Mouse (Mus musculus) kidney, adult 2 months (tissue): Measurements from ENCODE around the gene Ctnnbip1. TPM values are rescaled to one million over a fixed set of nuclear protein-coding genes. Genes with fewer than 3 reads are reported as not detected.

Experiments
- DNase-seq: peaks from one replicate; pipeline ENCODE4 v3.0.0; 2021
- H3K27ac ChIP-seq: fragments of 200-500 bp; 2 replicates; pipeline ENCODE4 v1.5.1; 2012; ENCODE audit warnings: low read depth, low read length, control low read depth, inconsistent platforms; ENCODE audit not compliant: insufficient read depth
- H3K27me3 ChIP-seq: fragments of 200-500 bp; replicated peaks from 2 replicates; pipeline ENCODE4 v1.6.1; 2012; ENCODE audit warnings: mild to moderate bottlenecking, moderate library complexity, low read length, inconsistent platforms; ENCODE audit not compliant: control insufficient read depth, insufficient read depth
- H3K36me3 ChIP-seq: fragments of 200-500 bp; 2 replicates; pipeline ENCODE4 v1.6.1; 2012; ENCODE audit warnings: mild to moderate bottlenecking, moderate library complexity, low read length, inconsistent platforms; ENCODE audit not compliant: control insufficient read depth, insufficient read depth
- H3K4me1 ChIP-seq: fragments of 200-500 bp; 2 replicates; pipeline ENCODE4 v1.6.1; 2011; ENCODE audit warnings: low read length; ENCODE audit not compliant: control insufficient read depth, insufficient read depth
- H3K4me3 ChIP-seq: fragments of 200-500 bp; 2 replicates; pipeline ENCODE4 v1.5.1; 2011; ENCODE audit warnings: mild to moderate bottlenecking, low read depth, low read length, control low read depth; ENCODE audit not compliant: insufficient read depth
- CTCF ChIP-seq: fragments of 200-500 bp; conservative IDR thresholded peaks from 2 replicates; pipeline ENCODE4 v1.5.1; 2011; ENCODE audit warnings: low read depth, mild to moderate bottlenecking, control low read depth, low read length, moderate library complexity, mixed read lengths; ENCODE audit not compliant: insufficient read depth, insufficient read length
- POLR2A ChIP-seq: fragments of 200-500 bp; IDR thresholded peaks from one replicate; pipeline ENCODE4 v1.6.1; 2011; ENCODE audit warnings: low read depth, low read length, control low read depth
- WGBS: fragments of 180-500 bp; shearing (Covaris S2); methylation state at CpG from one replicate; pipeline ENCODE4 v1.1.7; 2018; 5-methylcytosine and 5-hydroxymethylcytosine counted together
- polyA plus RNA-seq: library from polyadenylated mRNA; depleted of rRNA; stranded (reverse); fragments of >200 nt; gene quantifications from 2 replicates; pipeline ENCODE4 v1.2.3, GENCODE M21; 2012

Ctnnbip1 gene
- polyA plus RNA-seq, 1 experiment, result 24.4 TPM

- TF ChIP-seq POLR2A (no peak), CTCF (no peak)
- H3K27me3 ChIP-seq, result no peaks in the 10 kb centered on the region
- DNase-seq, result peak; percentile 23
- H3K27ac ChIP-seq, result no peak overlapping the region
- no peaks in the 10 kb centered on the region for H3K4me1 ChIP-seq
- H3K36me3 ChIP-seq, result no peaks in the 10 kb centered on the region
- WGBS, result 2% methylated on average over 72 of the region's 72 CpGs
- H3K4me3 ChIP-seq, result peak overlapping the region; percentile 90
Observed at GRCm38 (mm10) chr4:149586783-149587595, 69.0 kb downstream of the Ctnnbip1 start.

GRCm38 (mm10) chr4:149587596-149588168 is 69.6 kb downstream of the Ctnnbip1 start:
- TF ChIP-seq POLR2A (no peak), CTCF (no peak)
- H3K4me1 ChIP-seq, result no peaks in the 10 kb centered on the region
- DNase-seq, result no peak

GRCm38 (mm10) chr4:149590200-149590599 is 72.2 kb downstream of the Ctnnbip1 start:
- Histone ChIP-seq H3K4me3 (no peak overlapping the region), H3K27ac (no peak overlapping the region), H3K27me3 (no peaks in the 10 kb centered on the region), H3K36me3 (no peaks in the 10 kb centered on the region), H3K4me1 (no peaks in the 10 kb centered on the region)
- WGBS, result 92% methylated on average over 1 of the region's 1 CpGs
- DNase-seq, result no peak
- no peak for TF ChIP-seq CTCF
- no peak for TF ChIP-seq POLR2A

More at GRCm38 (mm10) chr4:149587596-149588168, 69.6 kb downstream of the Ctnnbip1 start:
- H3K4me3 ChIP-seq, result peak overlapping the region; percentile 90
- no peak overlapping the region for H3K27ac ChIP-seq
- 43% methylated on average over 24 of the region's 24 CpGs for WGBS
- H3K27me3 ChIP-seq, result no peaks in the 10 kb centered on the region
- H3K36me3 ChIP-seq, result no peaks in the 10 kb centered on the region

- no peaks in the 10 kb centered on the region for H3K36me3 ChIP-seq
- H3K27me3 ChIP-seq, result no peaks in the 10 kb centered on the region
- no peaks in the 10 kb centered on the region for H3K4me1 ChIP-seq
- no peak overlapping the region for H3K4me3 ChIP-seq
- WGBS, result 90% methylated on average over 2 of the region's 2 CpGs
- TF ChIP-seq CTCF (0 out of 2 replicates have a peak, but pooled peaks have one; percentile 3), POLR2A (no peak)
- no peak for DNase-seq
- no peak overlapping the region for H3K27ac ChIP-seq
Observed at GRCm38 (mm10) chr4:149591486-149591885, 73.5 kb downstream of the Ctnnbip1 start.

- DNase-seq, result no peak
- no peak for TF ChIP-seq POLR2A
- TF ChIP-seq CTCF, result no peak
- no peaks in the 10 kb centered on the region for H3K27me3 ChIP-seq
- no peaks in the 10 kb centered on the region for H3K36me3 ChIP-seq
- no peak overlapping the region for H3K27ac ChIP-seq
- H3K4me1 ChIP-seq, result no peaks in the 10 kb centered on the region; the same call in 1 of the 2 replicates
- no peak overlapping the region for H3K4me3 ChIP-seq
- WGBS, result 94% methylated on average over 9 of the region's 9 CpGs
Observed at GRCm38 (mm10) chr4:149594913-149595581, 77.0 kb downstream of the Ctnnbip1 start.

GRCm38 (mm10) chr4:149597641-149598208 is 79.7 kb downstream of the Ctnnbip1 start:
- WGBS, result 67% methylated on average over 12 of the region's 12 CpGs
- Histone ChIP-seq H3K4me3 (no peak overlapping the region), H3K27ac (no peak overlapping the region), H3K36me3 (no peaks in the 10 kb centered on the region), H3K4me1 (no peaks in the 10 kb centered on the region; the same call in 1 of the 2 replicates), H3K27me3 (no peaks in the 10 kb centered on the region)
- no peak for TF ChIP-seq POLR2A
- TF ChIP-seq CTCF, result no peak
- peak; percentile 27 for DNase-seq
